Mouse (Mus musculus): Measurements from ENCODE around the gene Atp2a1.

- TF ChIP-seq GATA1 (IDR thresholded peaks at IDR 0.05; ENCODE audit: borderline replicate concordance, low read length) (peak; percentile 69; the same call in 1 of the 3 replicates), FLI1 (IDR thresholded peaks at IDR 0.05; ENCODE audit: low read length) (peak; percentile 65; the same call in 1 of the 2 replicates)
Measured at GRCm38 (mm10) chr7:126470077-126470476, 7.2 kb upstream of the Atp2a1 start.

All from megakaryocyte, embryonic 14.5 days (primary cell).